Mouse (Mus musculus) liver, postnatal 0 days (tissue): ENCODE results near the gene Vwa5b1.

Experiments
- CTCF ChIP-seq: sonication (generic); IDR thresholded peaks from 2 replicates; pipeline ENCODE4 v1.5.1; 2016; ENCODE audit warnings: antibody characterized with exemption, low read depth
- EP300 ChIP-seq: IDR thresholded peaks from 2 replicates; pipeline ENCODE4 v1.6.1; 2016; ENCODE audit warnings: antibody characterized with exemption, low read depth, mild to moderate bottlenecking

DNA sequence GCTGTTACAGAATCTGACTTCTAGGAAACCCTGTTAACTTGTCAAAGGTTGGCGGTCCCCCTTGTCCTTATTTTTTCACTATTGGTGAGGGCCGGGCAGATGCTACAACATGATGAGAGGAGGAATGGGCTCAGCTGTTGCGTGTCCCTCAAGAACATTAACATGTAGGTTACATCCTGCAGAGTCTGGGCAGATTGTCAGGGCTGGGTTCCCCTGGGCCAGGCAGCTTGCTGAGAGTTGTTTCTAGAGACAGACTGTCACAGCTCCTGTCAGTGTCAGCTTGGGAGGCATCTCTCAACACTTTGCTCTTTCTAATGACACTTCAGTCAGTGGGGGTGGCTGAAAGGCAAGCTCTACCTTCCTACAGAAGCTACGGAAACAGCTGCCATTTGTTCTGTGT is 16.2 kb upstream of the Vwa5b1 start:
- TF ChIP-seq CTCF (no peak), EP300 (no peak)
